Mouse (Mus musculus): ENCODE measurements around the gene Reg4.
A peak's percentile ranks its signal among the peaks of the same experiment; 100 is the strongest.

Reg4 gene

DNA sequence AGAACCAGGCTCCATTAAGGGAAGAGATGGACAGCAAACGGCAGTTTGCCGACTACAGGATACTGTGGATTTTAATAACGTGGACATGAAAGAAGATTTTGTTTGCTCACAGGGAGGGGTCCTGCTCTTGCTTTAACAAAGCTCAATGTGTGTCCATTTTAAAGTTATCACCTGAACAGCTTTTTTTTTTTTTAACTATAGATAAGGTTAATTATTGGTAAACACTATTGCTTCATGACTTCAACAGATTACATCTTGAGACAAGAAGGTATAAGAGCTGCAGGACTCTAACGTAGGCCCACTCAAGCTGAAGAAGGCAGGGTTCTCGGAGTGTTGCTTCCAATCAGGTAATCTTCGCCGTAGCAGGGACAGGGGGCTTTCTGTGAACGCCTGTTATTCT lies at the start of gene Reg4:
Reg4 (plus strand) TSS at position 301 of the 400 bp plus-strand sequence.
- DNase-seq, result no peak

DNA sequence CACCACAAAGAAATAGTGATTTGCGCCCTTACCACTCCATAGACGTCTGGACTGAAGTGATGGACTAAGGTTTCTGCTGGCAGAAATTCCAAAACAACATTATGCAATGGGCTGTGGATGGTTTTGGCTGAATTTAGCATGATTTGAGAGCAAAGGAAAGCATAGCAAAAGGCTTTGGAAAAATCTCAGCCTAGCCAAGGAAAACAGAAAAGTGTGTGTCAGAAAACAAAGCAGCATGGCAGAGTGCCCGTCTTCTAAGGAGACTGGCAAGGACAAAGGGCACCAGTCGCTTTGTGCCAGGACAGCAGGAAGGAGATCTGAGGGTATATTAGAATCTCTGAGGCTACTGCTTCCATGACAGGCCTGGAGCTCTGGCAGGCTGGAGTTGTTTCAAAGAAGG lies 43.6 kb upstream of the Reg4 start:
- peak; percentile 52 for DNase-seq

- peak; percentile 29 for DNase-seq
Observed at GRCm38 (mm10) chr3:98180805-98181204, 41.2 kb upstream of the Reg4 start.

DNA sequence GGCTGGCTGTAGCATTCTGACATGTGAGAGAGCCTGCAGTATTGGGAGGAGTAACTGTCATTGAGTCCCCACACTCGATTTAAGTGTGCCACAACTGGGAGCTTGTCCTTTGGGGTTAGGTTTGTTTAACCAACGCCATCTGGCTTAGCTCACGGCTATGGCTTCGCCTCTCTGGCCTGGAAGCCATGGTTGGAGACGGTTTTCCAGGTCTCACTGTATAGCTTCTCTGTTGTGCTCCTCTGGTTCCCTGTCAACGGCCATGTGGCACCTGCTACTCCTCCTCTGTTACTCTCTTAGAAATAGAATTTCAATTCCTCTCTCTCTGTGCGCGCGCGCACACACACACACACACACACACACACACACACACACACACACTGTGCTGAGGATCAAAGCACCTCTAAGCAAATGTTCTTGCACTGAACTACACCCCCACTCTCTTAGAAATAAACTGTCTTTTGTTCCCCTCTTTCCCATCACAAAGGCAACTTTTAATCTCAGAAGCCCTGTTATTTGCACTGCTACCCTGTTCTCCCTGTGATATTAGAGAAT lies 36.7 kb upstream of the Reg4 start:
- no peak for DNase-seq

- DNase-seq, result no peak
Observed at GRCm38 (mm10) chr3:98187777-98188176, 34.2 kb upstream of the Reg4 start.

DNA sequence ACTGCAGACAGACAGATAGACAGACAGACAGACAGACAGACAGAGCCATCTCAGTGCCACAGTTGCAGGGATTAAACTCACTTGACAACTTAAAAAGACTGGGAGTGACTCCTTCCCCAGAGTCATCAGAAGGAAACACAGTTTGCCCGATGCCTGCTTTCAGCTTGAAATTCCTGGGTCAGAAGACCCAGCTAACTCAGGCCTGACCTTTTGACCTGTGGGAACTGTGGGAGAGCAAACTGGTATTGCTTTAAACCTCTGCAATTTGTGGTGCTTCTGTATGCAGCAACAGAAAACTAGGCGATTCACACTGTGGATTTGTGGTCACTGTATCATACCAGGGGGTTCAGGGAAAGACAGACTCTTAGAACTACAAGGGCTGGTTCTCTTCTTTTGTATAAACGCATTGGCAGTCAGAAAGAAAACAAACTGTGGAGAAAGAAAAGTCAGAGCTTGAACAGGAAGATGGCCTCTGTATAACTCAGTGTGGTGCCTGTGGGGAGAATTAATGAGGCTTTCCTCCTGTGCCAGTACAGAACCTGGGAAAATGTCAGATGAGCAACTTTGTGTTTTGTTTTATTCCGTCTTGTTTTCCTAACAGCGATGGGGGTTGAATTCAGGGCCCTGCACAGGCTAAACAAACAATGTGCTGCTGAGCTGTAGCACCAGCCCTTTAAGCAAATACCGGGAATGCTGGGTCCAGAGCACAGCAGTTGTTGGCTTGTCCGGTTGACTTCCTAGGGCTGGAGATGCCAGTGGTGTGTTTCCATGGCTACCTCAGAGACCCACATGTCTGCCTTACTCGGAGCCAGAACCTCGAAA lies 24.0 kb upstream of the Reg4 start:
- DNase-seq, result no peak

DNA sequence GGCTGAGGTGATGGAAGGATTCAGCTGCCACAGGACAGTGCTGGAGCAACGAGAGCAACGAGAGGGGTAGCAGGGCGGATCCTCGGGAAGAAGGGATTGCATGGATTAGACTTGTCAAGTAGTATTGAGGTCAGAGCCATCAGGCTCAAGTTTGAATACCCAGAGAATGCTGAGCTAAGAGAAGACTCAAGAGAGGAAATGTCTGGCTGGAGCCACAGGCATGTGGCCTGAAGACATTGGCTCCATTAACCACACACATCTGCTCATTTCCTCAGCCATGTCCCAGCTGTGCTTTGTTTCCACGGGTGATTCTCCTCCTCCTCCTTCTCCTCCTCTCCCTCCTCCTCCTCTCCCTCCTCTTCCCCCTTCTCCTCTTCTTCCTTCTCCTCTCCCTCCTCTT lies 22.2 kb upstream of the Reg4 start:
- no peak for DNase-seq

GRCm38 (mm10) chr3:98203282-98203681 lies 18.7 kb upstream of the Reg4 start:
- no peak for DNase-seq

DNA sequence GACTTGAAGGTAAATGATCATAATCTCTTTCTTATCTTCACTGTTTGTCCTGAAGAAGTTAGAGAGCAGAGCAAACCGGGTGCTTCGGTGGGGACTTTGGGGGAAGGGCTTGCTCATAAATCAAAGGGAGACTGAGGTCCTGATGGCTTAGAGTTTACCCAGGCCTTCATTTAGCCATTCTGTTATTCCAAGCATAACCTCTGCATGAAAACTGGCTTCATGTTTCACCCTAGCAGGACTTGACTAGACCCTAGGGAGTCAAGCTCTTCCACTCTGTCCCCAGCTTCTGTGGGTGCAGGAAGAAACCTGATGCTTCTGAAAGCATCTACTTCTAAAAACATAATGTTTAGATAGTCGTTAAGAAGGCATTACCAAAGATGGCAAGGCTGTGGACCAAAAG lies 15.0 kb upstream of the Reg4 start:
- no peak for DNase-seq

DNA sequence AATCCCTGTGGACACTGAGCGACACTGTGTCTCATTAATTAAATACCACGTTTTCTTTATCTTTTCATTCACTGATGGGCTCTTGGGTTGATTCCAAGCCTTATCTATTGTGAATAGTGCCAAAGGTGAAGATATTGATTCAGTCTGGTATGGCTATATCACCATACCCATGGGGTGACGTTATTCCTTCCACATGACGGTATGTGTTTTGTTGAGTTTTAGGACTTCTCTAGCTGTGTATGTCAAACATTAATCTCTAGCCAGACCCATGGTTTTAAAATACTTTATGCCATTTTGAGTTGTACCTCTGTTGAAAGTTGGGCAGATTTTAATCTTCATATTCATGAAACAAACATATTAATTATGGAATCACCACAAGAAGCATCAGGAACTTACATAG lies 12.8 kb upstream of the Reg4 start:
- no peak for DNase-seq

GRCm38 (mm10) chr3:98210860-98211259 lies 11.1 kb upstream of the Reg4 start:
- DNase-seq, result no peak

- DNase-seq, result no peak
Observed at GRCm38 (mm10) chr3:98211301-98212081, 10.5 kb upstream of the Reg4 start.

- DNase-seq, result no peak
Observed at GRCm38 (mm10) chr3:98216296-98216695, 5.7 kb upstream of the Reg4 start.

DNA sequence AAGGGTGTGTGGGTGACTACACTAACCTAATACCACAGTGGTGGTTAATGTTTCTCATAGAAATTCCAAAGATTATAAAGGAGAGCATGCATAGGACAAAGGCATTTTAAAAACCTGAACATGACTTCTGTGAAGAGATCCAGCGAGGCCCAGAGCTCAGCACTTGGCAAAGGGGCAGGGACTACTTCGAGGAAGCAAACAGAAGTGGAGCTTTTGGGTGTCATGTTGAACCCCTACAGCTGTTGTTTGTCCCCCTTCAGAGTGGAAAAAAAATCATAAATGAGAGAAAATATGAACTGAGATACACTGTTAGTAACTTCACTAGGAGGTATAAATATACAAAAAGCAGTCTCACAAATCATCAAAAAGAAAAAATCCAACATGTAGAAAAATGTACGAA lies 1.3 kb downstream of the Reg4 start:
- no peak for DNase-seq

GRCm38 (mm10) chr3:98223783-98224580 lies 2.0 kb downstream of the Reg4 start:
- DNase-seq, result peak; percentile 51

GRCm38 (mm10) chr3:98224975-98225374 lies 3.0 kb downstream of the Reg4 start:
- no peak for DNase-seq

DNA sequence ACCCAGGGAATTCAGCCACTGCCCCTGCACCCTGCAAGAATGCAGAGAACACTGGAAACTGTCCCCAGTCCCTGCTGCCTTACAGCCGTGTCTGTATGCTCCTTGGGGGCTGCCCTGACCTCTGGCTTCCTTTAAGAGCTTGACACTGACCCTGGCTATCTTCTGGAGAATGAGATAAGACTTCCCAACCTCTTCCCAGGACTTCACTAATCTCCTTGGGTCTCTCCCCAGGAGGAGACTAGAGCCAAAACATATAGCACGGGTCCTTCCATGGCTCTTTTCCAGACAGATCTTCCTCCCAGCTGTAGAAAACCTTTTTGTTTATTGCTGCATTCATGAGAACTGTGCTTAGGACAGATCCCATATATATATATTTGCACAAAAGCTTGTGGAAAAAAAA lies 3.8 kb downstream of the Reg4 start:
- DNase-seq, result no peak

- peak; percentile 55 for DNase-seq
Observed at GRCm38 (mm10) chr3:98226988-98227610, 5.1 kb downstream of the Reg4 start.

GRCm38 (mm10) chr3:98227763-98228162 lies 5.8 kb downstream of the Reg4 start:
- no peak for DNase-seq

DNA sequence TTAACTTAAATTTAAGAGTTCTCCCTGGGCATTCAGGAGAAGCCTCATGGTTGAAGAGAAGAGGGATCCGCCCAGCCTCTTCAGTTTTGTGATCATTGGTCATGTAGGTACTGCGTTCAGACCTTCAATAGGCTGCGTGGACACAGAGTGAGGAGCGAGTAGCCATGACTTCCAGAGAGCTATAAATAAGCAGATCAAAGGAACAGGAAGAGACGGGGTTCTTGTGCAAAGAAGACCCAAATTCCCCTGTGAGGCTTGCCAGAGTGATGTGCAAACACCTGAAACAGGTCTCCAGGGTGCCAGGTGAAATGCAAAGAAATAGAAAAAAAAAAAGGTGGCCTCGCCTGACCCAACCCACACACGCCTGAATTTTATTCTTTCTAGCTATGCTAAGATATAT lies 8.0 kb downstream of the Reg4 start:
- DNase-seq, result no peak

- no peak for DNase-seq
Observed at GRCm38 (mm10) chr3:98233504-98233903, 11.5 kb downstream of the Reg4 start.

DNA sequence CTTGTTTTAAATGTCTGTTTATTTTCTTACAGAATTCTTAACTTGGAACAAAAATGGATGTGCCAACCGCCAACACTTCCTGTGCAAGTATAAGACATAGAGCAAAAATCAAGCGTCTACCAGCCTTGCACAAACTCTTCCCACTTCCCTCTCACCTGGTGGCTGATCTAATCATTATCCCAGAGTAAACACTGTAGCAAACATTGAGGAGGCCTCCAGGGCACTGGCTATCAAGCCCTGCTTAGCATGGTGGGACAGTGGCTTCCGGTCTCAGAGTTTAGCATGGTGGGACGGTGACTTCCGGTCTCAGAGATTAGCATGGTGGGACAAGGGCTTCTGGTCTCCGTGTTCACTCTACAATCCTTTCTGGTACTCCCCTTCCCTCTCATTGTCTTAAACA lies 14.3 kb downstream of the Reg4 start:
- no peak for DNase-seq

- no peak for DNase-seq
Observed at GRCm38 (mm10) chr3:98237240-98237639, 15.3 kb downstream of the Reg4 start.

Measured in kidney, adult 11 months (tissue).